Mouse (Mus musculus) ES-Bruce4 (cell line): ENCODE measurements around the gene Dnmt3a.

Experiments
- CTCF ChIP-seq: IDR thresholded peaks from one replicate; pipeline ENCODE4 v1.8.1; 2011; ENCODE audit warnings: low read depth, low read length
- EP300 ChIP-seq: IDR thresholded peaks from 2 replicates; pipeline ENCODE4 v1.6.1; 2011; ENCODE audit warnings: low read depth, low read length; ENCODE audit not compliant: insufficient read depth
- POLR2A ChIP-seq: IDR thresholded peaks from one replicate; pipeline ENCODE4 v1.8.1; 2011; ENCODE audit warnings: low read length; ENCODE audit not compliant: insufficient read depth

GRCm38 (mm10) chr12:3905436-3905835 lies 99.6 kb downstream of the Dnmt3a start:
- TF ChIP-seq CTCF = no peak
- TF ChIP-seq POLR2A = no peak
- no peak for TF ChIP-seq EP300
